Mouse (Mus musculus): ENCODE data around the gene Pabpc4. TPM values are rescaled to one million over a fixed set of nuclear protein-coding genes. Genes with fewer than 3 reads are reported as not detected.
"Not testable (repeated sequence)": the region's sequence is repeated elsewhere in the genome, so short reads cannot be mapped to it uniquely, and the experiment has no call there.

The Pabpc4 gene
- polyA plus RNA-seq, 1 experiment, result 7.4 TPM

- Histone ChIP-seq H3K4me1 (ENCODE audit: control insufficient read depth, insufficient read depth, low read length) (no peaks in the 10 kb centered on the region), H3K27ac (ENCODE audit: control insufficient read depth, insufficient read depth, low read depth, low read length) (no peak overlapping the region), H3K27me3 (ENCODE audit: control insufficient read depth, insufficient read depth, low read length) (no peaks in the 10 kb centered on the region), H3K36me3 (ENCODE audit: control insufficient read depth, insufficient read depth, low read length) (no peaks in the 10 kb centered on the region), H3K4me3 (ENCODE audit: control insufficient read depth, low read depth, low read length) (no peak overlapping the region)
- TF ChIP-seq POLR2A (IDR thresholded peaks at IDR 0.05; ENCODE audit: control insufficient read depth, low read depth, low read length), result no peak
- TF ChIP-seq CTCF (IDR thresholded peaks at IDR 0.05; ENCODE audit: control insufficient read depth, insufficient read depth, insufficient replicate concordance, low read depth, low read length), result no peak
Observed at GRCm38 (mm10) chr4:123328946-123329345, 66.8 kb downstream of the Pabpc4 start.

- Histone ChIP-seq H3K27ac (ENCODE audit: control insufficient read depth, insufficient read depth, low read depth, low read length) (no peak overlapping the region), H3K36me3 (ENCODE audit: control insufficient read depth, insufficient read depth, low read length) (no peaks in the 10 kb centered on the region), H3K4me1 (ENCODE audit: control insufficient read depth, insufficient read depth, low read length) (no peaks in the 10 kb centered on the region), H3K27me3 (ENCODE audit: control insufficient read depth, insufficient read depth, low read length) (no peaks in the 10 kb centered on the region), H3K4me3 (ENCODE audit: control insufficient read depth, low read depth, low read length) (no peak overlapping the region)
- TF ChIP-seq POLR2A (IDR thresholded peaks at IDR 0.05; ENCODE audit: control insufficient read depth, low read depth, low read length) (no peak), CTCF (IDR thresholded peaks at IDR 0.05; ENCODE audit: control insufficient read depth, insufficient read depth, insufficient replicate concordance, low read depth, low read length) (no peak)
Observed at GRCm38 (mm10) chr4:123331326-123331725, 69.2 kb downstream of the Pabpc4 start.

GRCm38 (mm10) chr4:123331961-123332360 is 69.8 kb downstream of the Pabpc4 start:
- H3K36me3 ChIP-seq (ENCODE audit: control insufficient read depth, insufficient read depth, low read length); H3K27me3 ChIP-seq (ENCODE audit: control insufficient read depth, insufficient read depth, low read length); H3K4me1 ChIP-seq (ENCODE audit: control insufficient read depth, insufficient read depth, low read length); H3K27ac ChIP-seq (ENCODE audit: control insufficient read depth, insufficient read depth, low read depth, low read length); H3K4me3 ChIP-seq (ENCODE audit: control insufficient read depth, low read depth, low read length): not testable (repeated sequence)

GRCm38 (mm10) chr4:123333151-123333550 is 71.0 kb downstream of the Pabpc4 start:
- no peaks in the 10 kb centered on the region for H3K36me3 ChIP-seq (ENCODE audit: control insufficient read depth, insufficient read depth, low read length)
- H3K4me1 ChIP-seq (ENCODE audit: control insufficient read depth, insufficient read depth, low read length), result no peaks in the 10 kb centered on the region
- TF ChIP-seq POLR2A (IDR thresholded peaks at IDR 0.05; ENCODE audit: control insufficient read depth, low read depth, low read length) (no peak), CTCF (IDR thresholded peaks at IDR 0.05; ENCODE audit: control insufficient read depth, insufficient read depth, insufficient replicate concordance, low read depth, low read length) (no peak)
- H3K27ac ChIP-seq (ENCODE audit: control insufficient read depth, insufficient read depth, low read depth, low read length), result no peak overlapping the region
- no peaks in the 10 kb centered on the region for H3K27me3 ChIP-seq (ENCODE audit: control insufficient read depth, insufficient read depth, low read length)
- no peak overlapping the region for H3K4me3 ChIP-seq (ENCODE audit: control insufficient read depth, low read depth, low read length)

GRCm38 (mm10) chr4:123334177-123334576 is 72.0 kb downstream of the Pabpc4 start:
- TF ChIP-seq CTCF (IDR thresholded peaks at IDR 0.05; ENCODE audit: control insufficient read depth, insufficient read depth, insufficient replicate concordance, low read depth, low read length), result no peak
- no peak for TF ChIP-seq POLR2A (IDR thresholded peaks at IDR 0.05; ENCODE audit: control insufficient read depth, low read depth, low read length)

GRCm38 (mm10) chr4:123335244-123335643 is 73.1 kb downstream of the Pabpc4 start:
- H3K27ac ChIP-seq (ENCODE audit: control insufficient read depth, insufficient read depth, low read depth, low read length); H3K36me3 ChIP-seq (ENCODE audit: control insufficient read depth, insufficient read depth, low read length); H3K4me1 ChIP-seq (ENCODE audit: control insufficient read depth, insufficient read depth, low read length); H3K4me3 ChIP-seq (ENCODE audit: control insufficient read depth, low read depth, low read length); H3K27me3 ChIP-seq (ENCODE audit: control insufficient read depth, insufficient read depth, low read length): not testable (repeated sequence)

More at GRCm38 (mm10) chr4:123334177-123334576, 72.0 kb downstream of the Pabpc4 start:
- Histone ChIP-seq H3K27ac (ENCODE audit: control insufficient read depth, insufficient read depth, low read depth, low read length) (peak overlapping the region; percentile 46; the same call in 1 of the 2 replicates), H3K4me1 (ENCODE audit: control insufficient read depth, insufficient read depth, low read length) (no peaks in the 10 kb centered on the region), H3K36me3 (ENCODE audit: control insufficient read depth, insufficient read depth, low read length) (no peaks in the 10 kb centered on the region), H3K4me3 (ENCODE audit: control insufficient read depth, low read depth, low read length) (no peak overlapping the region), H3K27me3 (ENCODE audit: control insufficient read depth, insufficient read depth, low read length) (no peaks in the 10 kb centered on the region)

GRCm38 (mm10) chr4:123335796-123336585 is 73.8 kb downstream of the Pabpc4 start:
- H3K27ac ChIP-seq (ENCODE audit: control insufficient read depth, insufficient read depth, low read depth, low read length), result no peak overlapping the region
- H3K36me3 ChIP-seq (ENCODE audit: control insufficient read depth, insufficient read depth, low read length), result no peaks in the 10 kb centered on the region
- no peaks in the 10 kb centered on the region for H3K4me1 ChIP-seq (ENCODE audit: control insufficient read depth, insufficient read depth, low read length)
- no peak overlapping the region for H3K4me3 ChIP-seq (ENCODE audit: control insufficient read depth, low read depth, low read length)
- TF ChIP-seq CTCF (IDR thresholded peaks at IDR 0.05; ENCODE audit: control insufficient read depth, insufficient read depth, insufficient replicate concordance, low read depth, low read length), result peak; percentile 12; the same call in 1 of the 2 replicates
- no peak for TF ChIP-seq POLR2A (IDR thresholded peaks at IDR 0.05; ENCODE audit: control insufficient read depth, low read depth, low read length)
- H3K27me3 ChIP-seq (ENCODE audit: control insufficient read depth, insufficient read depth, low read length), result no peaks in the 10 kb centered on the region

- TF ChIP-seq POLR2A (IDR thresholded peaks at IDR 0.05; ENCODE audit: control insufficient read depth, low read depth, low read length), result no peak
- TF ChIP-seq CTCF (IDR thresholded peaks at IDR 0.05; ENCODE audit: control insufficient read depth, insufficient read depth, insufficient replicate concordance, low read depth, low read length), result no peak
- no peaks in the 10 kb centered on the region for H3K36me3 ChIP-seq (ENCODE audit: control insufficient read depth, insufficient read depth, low read length)
- no peaks in the 10 kb centered on the region for H3K27me3 ChIP-seq (ENCODE audit: control insufficient read depth, insufficient read depth, low read length)
- H3K4me3 ChIP-seq (ENCODE audit: control insufficient read depth, low read depth, low read length), result no peak overlapping the region
- no peak overlapping the region for H3K27ac ChIP-seq (ENCODE audit: control insufficient read depth, insufficient read depth, low read depth, low read length)
- H3K4me1 ChIP-seq (ENCODE audit: control insufficient read depth, insufficient read depth, low read length), result peaks cover 7% of the 10 kb centered on the region
Observed at GRCm38 (mm10) chr4:123337693-123338092, 75.5 kb downstream of the Pabpc4 start.
